Mouse (Mus musculus) cerebellum, adult 2 months (tissue): ENCODE measurements around the gene Dynlt1a.
"Not testable (repeated sequence)": the region's sequence is repeated elsewhere in the genome, so short reads cannot be mapped to it uniquely, and the experiment has no call there.

ENCODE experiments used
- CTCF ChIP-seq: fragments of 200-500 bp; IDR thresholded peaks from 2 replicates; pipeline ENCODE4 v1.5.1; 2011; ENCODE audit warnings: low read depth, mild to moderate bottlenecking, control low read depth, low read length, moderate library complexity, borderline replicate concordance; ENCODE audit not compliant: insufficient read depth
- POLR2A ChIP-seq: fragments of 200-500 bp; IDR thresholded peaks from 2 replicates; pipeline ENCODE4 v1.6.1; 2011; ENCODE audit warnings: low read length, control low read depth, borderline replicate concordance; ENCODE audit not compliant: insufficient read depth

DNA sequence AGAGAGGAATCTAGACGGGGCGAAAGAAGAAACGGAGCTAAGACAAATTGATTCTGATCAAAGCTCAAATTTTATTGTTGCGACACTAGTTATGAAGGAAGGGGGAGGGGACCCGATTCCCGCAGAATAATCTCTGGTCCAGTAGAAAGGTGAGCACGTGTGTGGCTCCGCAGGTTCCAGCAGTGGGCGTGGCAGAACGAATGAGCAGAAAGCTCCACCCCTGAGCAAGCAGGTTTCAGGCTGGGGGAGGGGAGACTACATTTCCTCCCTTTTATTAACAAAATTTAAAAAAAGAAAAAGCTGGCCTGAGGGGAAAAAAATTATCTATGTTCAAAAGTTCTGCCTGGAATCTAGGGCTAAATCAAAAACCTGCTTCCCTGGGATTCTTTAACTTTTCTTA lies 7.7 kb upstream of the Dynlt1a start:
- not testable (repeated sequence) for TF ChIP-seq CTCF, POLR2A
